Comparison of ENCODE assay signal across 11 mouse cellular contexts in genomic region chr2:28225906-28226305, GRCm38 (mm10). TPM values are rescaled to one million over a fixed set of nuclear protein-coding genes. Genes with fewer than 3 reads are reported as not detected.
DNase-seq lines count a peak whose midpoint lies in the region; ATAC-seq and TF ChIP-seq lines count a peak whose summit lies in the region.
"Had no signal": no experiment of that assay in that cellular context is flagged by ENCODE, and none has a peak within 500 bp of the region (broad histone marks: within the 10 kb centered on the region; RNA-seq: fewer than 3 reads in every experiment).

No protein-coding gene starts in this region.

- TF ChIP-seq POLR2A in kidney, adult 2 months (IDR thresholded peaks at IDR 0.05; ENCODE audit: low read depth, low read length): no peak

- no peak overlapping the region for H3K9ac ChIP-seq in kidney, embryonic 14.5 days (ENCODE audit: low read depth, low read length)
- H3K9ac ChIP-seq in limb, embryonic 13.5 days: 0 out of 2 replicates have a peak overlapping the region, but pooled peaks have one; percentile 13
- H3K9ac ChIP-seq: liver, postnatal 0 days had no signal

- 59% methylated on average over 3 of the region's 3 CpGs for WGBS in kidney, adult 2 months
- 61% methylated on average over 3 of the region's 3 CpGs for WGBS in kidney, embryonic 14.5 days
- 47% methylated on average over 3 of the region's 3 CpGs for WGBS in limb, embryonic 13.5 days

- no peaks in the 10 kb centered on the region for H3K4me1 ChIP-seq in kidney, adult 2 months (ENCODE audit: control insufficient read depth, insufficient read depth, low read length)
- H3K4me1 ChIP-seq in kidney, embryonic 14.5 days (ENCODE audit: control insufficient read depth, insufficient read depth, low read length): no peaks in the 10 kb centered on the region; the same call in 1 of the 2 replicates
- peaks cover 32% of the 10 kb centered on the region for H3K4me1 ChIP-seq in limb, embryonic 13.5 days

- peak; percentile 20 for DNase-seq in kidney, adult 2 months
- peak; percentile 86 for DNase-seq in brain, adult 2 months (ENCODE audit: low read depth, low spot score)
- DNase-seq in frontal cortex, postnatal 14 days (ENCODE audit: low spot score in 2 of 2): peak; percentile 63 to 66
- no peak for DNase-seq in gastrocnemius, postnatal 4 days (ENCODE audit: low spot score in 2 of 2)
- no peak for DNase-seq in urinary bladder, adult 18-20 months (ENCODE audit: low spot score in 2 of 2)
- DNase-seq: liver, postnatal 0 days had no signal

- TF ChIP-seq CTCF in kidney, adult 2 months (conservative IDR thresholded peaks at IDR 0.05; ENCODE audit: insufficient read depth, insufficient read length, low read depth, low read length): no peak

- H3K36me3 ChIP-seq in kidney, adult 2 months (ENCODE audit: control insufficient read depth, insufficient read depth, low read length): no peaks in the 10 kb centered on the region
- peaks cover 8% of the 10 kb centered on the region; the same call in 1 of the 2 replicates for H3K36me3 ChIP-seq in kidney, embryonic 14.5 days (ENCODE audit: control insufficient read depth, insufficient read depth, low read length)
- peaks cover 27% of the 10 kb centered on the region for H3K36me3 ChIP-seq in limb, embryonic 13.5 days

- no peak overlapping the region for H3K27ac ChIP-seq in kidney, adult 2 months (ENCODE audit: insufficient read depth, low read depth, low read length)
- no peak overlapping the region for H3K27ac ChIP-seq in kidney, embryonic 14.5 days (ENCODE audit: low read depth, low read length)
- no peak overlapping the region for H3K27ac ChIP-seq in limb, embryonic 13.5 days

- no peaks in the 10 kb centered on the region for H3K27me3 ChIP-seq in kidney, adult 2 months (replicated peaks; ENCODE audit: control insufficient read depth, insufficient read depth, low read length)
- H3K27me3 ChIP-seq in kidney, embryonic 14.5 days (ENCODE audit: control insufficient read depth, insufficient read depth, low read length): no peaks in the 10 kb centered on the region
- H3K27me3 ChIP-seq in limb, embryonic 13.5 days: no peaks in the 10 kb centered on the region

- H3K9me3 ChIP-seq in kidney, embryonic 14.5 days (ENCODE audit: control insufficient read depth, low read length): no peaks in the 10 kb centered on the region
- no peaks in the 10 kb centered on the region for H3K9me3 ChIP-seq in limb, embryonic 13.5 days

- no peak overlapping the region for H3K4me3 ChIP-seq in kidney, adult 2 months (ENCODE audit: insufficient read depth, low read depth, low read length)
- no peak overlapping the region for H3K4me3 ChIP-seq in kidney, embryonic 14.5 days (ENCODE audit: low read length)
- no peak overlapping the region for H3K4me3 ChIP-seq in limb, embryonic 13.5 days
- H3K4me3 ChIP-seq: erythroblast, embryonic 14.5 days had no signal

- no peak for ATAC-seq in kidney, embryonic 14.5 days (ENCODE audit: low FRiP score, low TSS enrichment)
- ATAC-seq in limb, embryonic 13.5 days (ENCODE audit: low FRiP score, low read depth): no peak
- ATAC-seq in erythroblast, adult 5-6 weeks (replicated peaks; ENCODE audit: low FRiP score, poor library complexity, severe bottlenecking): no peak
- ATAC-seq: inflammation-experienced regulatory T-cells, adult 6 months; liver, postnatal 0 days had no signal

- no peak overlapping the region for H3K4me2 ChIP-seq in kidney, embryonic 14.5 days (replicated peaks; ENCODE audit: low read depth, low read length)
- no peak overlapping the region for H3K4me2 ChIP-seq in limb, embryonic 13.5 days (replicated peaks)

RNA-seq across cellular contexts. Expression of gene Olfm1, which starts 33.1 kb away (rescaled TPM):
- 32.5 and 33.5 TPM in 2 replicates for polyA plus RNA-seq in kidney, adult 2 months (2012; rRNA removed)
- polyA plus RNA-seq in kidney, embryonic 14.5 days (2014; fragmentation: Nextera tagmentation; extraction: Ambion mirVana): 15.5 and 16.2 TPM in 2 replicates
- 15.4 and 16.9 TPM in 2 replicates for polyA plus RNA-seq in limb, embryonic 13.5 days (2015; fragmentation: Nextera tagmentation; extraction: Ambion mirVana)
- total RNA-seq in erythroblast, adult 5-6 weeks (2015; ENCODE audit: low replicate concordance): 6.5 and 7.5 TPM in 2 replicates
- total RNA-seq in erythroblast, adult 5-6 weeks (2017; ENCODE audit: low replicate concordance): 2.0 and 4.7 TPM in 2 replicates
- 10 to 100 TPM; 27.0 to 34.0 TPM for total RNA-seq in gastrocnemius, postnatal 4 days (2021)

Comparison
In these comparisons a context has a peak if more than half of its experiments do, and no peak if none do; other contexts are left out.
1. DNase-seq: peak in kidney, adult 2 months (single experiment), brain, adult 2 months (single experiment) and frontal cortex, postnatal 14 days (2 of 2); none in gastrocnemius, postnatal 4 days (0 of 2) and urinary bladder, adult 18-20 months (0 of 2).